Mouse (Mus musculus) left cerebral cortex, postnatal 36 days (tissue): ENCODE measurements around the gene Prelid3b. TPM values are rescaled to one million over a fixed set of nuclear protein-coding genes. Genes with fewer than 3 reads are reported as not detected.

Source experiments
- DNase-seq, 2 experiments: peaks; one replicate each; pipeline ENCODE4 v3.0.0; 2021 to 2022; ENCODE audit warnings: low spot score in 2 of 2, mixed read lengths in 1 of 2
- intact Hi-C: fragments of 180-260 bp; cut with DNase I; formaldehyde crosslinking; loops from one replicate; pipeline ENCODE4 v1.15.1; 2025
- total RNA-seq, 2 experiments: library from RNA; stranded (reverse); gene quantifications; 2 replicates each; pipeline ENCODE4 v1.2.3; 2021

The Prelid3b gene
- 10 to 100 TPM; 48.0 to 50.3 TPM for total RNA-seq

GRCm38 (mm10) chr2:174472818-174473549 lies at the start of gene Prelid3b:
TSS of gene Prelid3b (minus strand) at chr2:174473081.
- DNase-seq: peak; percentile 98 to 99
- intact Hi-C loops: no loop called here

- no peak for DNase-seq
- intact Hi-C loops: no loop called here
Measured at GRCm38 (mm10) chr2:174522134-174522533, 49.3 kb upstream of the Prelid3b start.

- intact Hi-C loops: no loop called here
- DNase-seq: no peak
Measured at GRCm38 (mm10) chr2:174517141-174518079, 44.5 kb upstream of the Prelid3b start.

DNA sequence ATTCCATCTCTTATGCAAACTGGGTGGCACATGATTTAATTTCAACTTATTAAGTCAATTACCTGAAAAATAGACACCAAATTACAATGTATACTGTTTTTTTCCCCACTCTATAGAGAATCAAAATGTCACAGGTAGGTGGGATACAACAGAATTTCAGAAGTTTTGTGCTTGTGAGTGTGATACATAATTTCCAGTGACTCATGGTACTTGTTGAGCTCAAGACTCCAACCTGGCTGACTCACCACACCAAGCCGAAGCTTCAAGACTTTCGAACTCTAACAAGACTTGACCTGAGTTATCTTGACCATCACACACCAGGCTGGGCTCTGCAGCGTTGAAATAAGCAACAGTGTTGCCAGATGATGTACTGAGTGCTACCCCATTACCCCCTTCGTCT lies 42.0 kb upstream of the Prelid3b start:
- DNase-seq: no peak
- intact Hi-C loops: no loop called here

DNA sequence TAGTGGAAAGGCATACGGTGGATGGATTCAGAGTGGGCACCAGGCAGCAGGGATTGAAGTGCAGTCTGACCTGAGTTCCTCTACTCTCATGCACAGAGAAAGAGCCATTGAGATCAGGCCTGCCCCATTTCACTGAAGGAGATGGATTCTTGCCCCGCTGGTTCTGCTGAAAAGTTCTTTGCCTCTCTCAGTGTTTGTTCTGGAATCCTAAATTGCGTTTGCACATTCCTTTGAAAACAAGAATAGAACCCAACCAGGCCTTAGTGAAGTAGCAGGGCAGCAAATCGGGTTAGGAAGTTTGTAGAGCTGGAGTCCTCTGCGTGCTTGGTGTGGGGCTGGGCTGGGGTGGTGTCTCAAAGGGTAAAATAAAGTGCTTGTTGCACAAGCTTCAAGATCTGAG lies 40.9 kb upstream of the Prelid3b start:
- intact Hi-C loops: no loop called here
- no peak for DNase-seq

- intact Hi-C loops: no loop called here
- DNase-seq: no peak
Measured at GRCm38 (mm10) chr2:174509825-174510224, 36.9 kb upstream of the Prelid3b start.

- intact Hi-C loops: no loop called here
Measured at GRCm38 (mm10) chr2:174507998-174508397, 35.1 kb upstream of the Prelid3b start.

GRCm38 (mm10) chr2:174502831-174503460 lies 30.1 kb upstream of the Prelid3b start:
- intact Hi-C loops: no loop called here
- peak; percentile 4 to 22 for DNase-seq

More at GRCm38 (mm10) chr2:174507998-174508397, 35.1 kb upstream of the Prelid3b start:
- no peak for DNase-seq

- DNase-seq: no peak
- intact Hi-C loops: no loop called here
Measured at GRCm38 (mm10) chr2:174502321-174502720, 29.4 kb upstream of the Prelid3b start.

DNA sequence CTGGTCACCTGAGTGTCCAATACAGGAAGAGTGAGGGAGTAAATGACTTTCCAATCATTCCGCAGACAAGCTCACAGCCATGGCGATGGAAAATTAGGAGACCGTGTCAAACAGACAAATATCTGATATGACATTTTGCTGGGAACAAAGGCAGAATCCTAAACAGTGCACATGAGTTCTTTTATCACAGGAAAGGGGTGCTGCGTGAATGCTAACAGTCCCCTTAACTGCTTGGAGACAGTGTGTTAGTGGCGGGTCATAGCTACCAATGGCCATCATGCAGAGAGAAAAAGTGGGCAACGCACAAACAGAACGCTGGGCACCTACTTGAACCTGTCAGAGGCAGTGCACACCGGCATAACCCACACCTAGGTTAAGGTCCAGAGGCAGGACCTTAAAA lies 28.6 kb upstream of the Prelid3b start:
- intact Hi-C loops: no loop called here

DNA sequence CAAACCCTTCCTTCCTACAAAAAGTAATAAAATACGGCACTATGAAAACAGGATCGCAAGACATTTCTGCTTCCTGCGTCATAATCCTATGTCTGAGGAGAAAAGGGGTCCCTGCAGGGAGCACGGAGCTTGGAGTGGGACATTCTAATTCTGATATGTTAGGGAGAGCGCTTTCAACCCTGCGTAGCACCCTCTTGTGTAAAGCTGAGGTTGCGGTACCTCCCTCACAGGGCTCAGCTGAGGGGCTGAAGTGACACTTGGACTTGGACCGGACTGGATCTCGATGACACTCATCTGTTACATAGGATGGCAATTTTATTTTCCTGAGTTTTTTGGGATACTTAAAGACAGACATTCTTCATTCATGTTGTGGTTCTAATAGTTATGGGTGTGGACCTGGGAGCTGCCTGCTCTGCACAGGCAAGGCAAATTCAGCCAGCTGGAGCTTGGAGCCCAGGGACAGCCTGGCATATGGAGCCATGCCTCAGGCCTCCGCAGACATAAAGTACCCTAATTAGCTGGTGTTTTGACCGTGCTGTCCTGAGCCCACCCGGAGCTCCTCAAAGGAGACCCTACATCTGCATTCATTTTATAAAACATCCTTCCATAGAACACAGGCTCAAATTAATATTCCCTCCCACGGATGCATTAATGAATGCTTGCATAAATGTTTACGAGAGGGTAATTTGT lies 28.1 kb upstream of the Prelid3b start:
- intact Hi-C loops: no loop called here

More for the DNA sequence above, 28.6 kb upstream of the Prelid3b start:
- DNase-seq: no peak

DNA sequence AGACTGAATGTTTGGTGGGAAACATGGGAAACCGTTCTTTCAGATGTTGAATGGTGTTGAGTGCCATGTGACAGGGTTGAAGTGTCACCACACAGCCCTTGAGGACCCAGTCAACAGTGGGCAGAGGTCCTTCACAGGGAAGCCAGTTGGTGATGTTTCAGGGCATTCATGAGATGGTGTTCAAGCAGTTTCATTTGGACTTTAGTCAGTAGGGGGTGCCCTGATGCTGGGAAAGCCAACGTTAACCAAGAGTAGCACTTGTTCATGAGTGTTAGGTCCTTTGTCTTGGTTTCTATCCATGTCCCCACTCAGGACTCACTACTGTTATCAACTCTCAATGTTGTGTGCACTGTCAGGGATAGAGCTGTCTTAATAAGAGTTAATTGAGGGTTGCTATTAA lies 20.0 kb upstream of the Prelid3b start:
- no peak for DNase-seq
- intact Hi-C loops: loop anchor here (1.0 to 5.0 kb wide), 2 partner anchors 182 to 364 kb away; no protein-coding TSS in a partner anchor

More for the DNA sequence above, 28.1 kb upstream of the Prelid3b start:
- no peak for DNase-seq

DNA sequence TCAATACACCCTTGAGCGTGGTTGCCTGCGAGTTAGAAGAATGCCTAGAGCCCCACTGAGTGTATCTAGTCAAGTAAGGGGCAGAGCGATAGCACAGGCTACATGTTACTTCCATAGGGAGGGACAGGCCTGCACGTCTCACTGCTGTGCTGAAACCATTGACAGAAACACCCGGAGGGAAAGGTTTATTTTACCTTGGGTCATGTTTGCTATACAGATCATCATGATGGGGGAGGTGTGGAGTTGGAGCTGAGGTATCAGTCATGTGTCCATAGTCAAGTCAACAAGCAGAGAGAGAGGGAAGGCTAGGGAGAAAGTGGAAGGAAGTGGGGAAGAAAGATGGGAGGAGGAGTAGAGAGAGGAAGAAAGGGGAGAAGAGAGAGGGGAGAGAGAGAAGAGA lies 14.1 kb upstream of the Prelid3b start:
- intact Hi-C loops: loop anchor here (5.0 kb wide), 1 partner anchor 170 kb away; no protein-coding TSS in a partner anchor
- no peak for DNase-seq

- DNase-seq: no peak
- intact Hi-C loops: no loop called here
Measured at GRCm38 (mm10) chr2:174478746-174479145, 5.9 kb upstream of the Prelid3b start.

- DNase-seq: no peak
- intact Hi-C loops: no loop called here
Measured at GRCm38 (mm10) chr2:174477543-174478319, 4.8 kb upstream of the Prelid3b start.

GRCm38 (mm10) chr2:174473550-174473927 lies 658 bp upstream of the Prelid3b start:
- DNase-seq: no peak
- intact Hi-C loops: no loop called here

DNA sequence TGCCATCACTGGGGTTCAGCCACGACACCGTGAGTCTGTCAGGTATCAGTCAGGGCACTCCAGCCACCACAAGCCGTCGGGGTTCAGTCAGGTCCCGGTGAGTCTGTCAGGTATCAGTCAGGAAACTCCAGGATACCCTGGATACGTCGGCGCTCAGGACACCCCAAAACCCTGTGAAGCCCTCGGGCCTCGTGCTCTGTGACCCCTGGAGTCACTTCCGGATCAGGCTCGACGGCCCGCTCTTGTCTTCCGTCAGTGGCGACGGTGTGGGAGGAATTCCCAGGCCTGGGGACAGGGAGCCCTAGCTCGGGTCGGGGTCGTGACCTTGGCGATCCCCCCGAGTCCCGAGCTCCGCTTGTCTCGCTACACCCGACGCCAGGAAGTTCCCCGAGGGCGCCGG lies 474 bp downstream of the Prelid3b start:
- intact Hi-C loops: no loop called here
- DNase-seq: peak in 1 of 2 experiments; percentile 7

- DNase-seq: no peak
- intact Hi-C loops: no loop called here
Measured at GRCm38 (mm10) chr2:174470786-174471405, 2.0 kb downstream of the Prelid3b start.
